ENCODE assay signal across 8 mouse cellular contexts in genomic region chr4:117550140-117550851, GRCm38 (mm10). TPM values are rescaled to one million over a fixed set of nuclear protein-coding genes. Genes with fewer than 3 reads are reported as not detected.
DNase-seq lines count a peak whose midpoint lies in the region; ATAC-seq lines count a peak whose summit lies in the region.

Eri3 (plus strand) TSS chr4:117550365.

- peak within 1 kb of the TSS; percentile 96 for H3K4me3 ChIP-seq in hindbrain, embryonic 12.5 days

- H3K4me1 ChIP-seq in hindbrain, embryonic 12.5 days, result peaks cover 18% of the 10 kb centered on the region

- H3K27me3 ChIP-seq in hindbrain, embryonic 12.5 days, result no peaks in the 10 kb centered on the region

- H3K9me3 ChIP-seq in hindbrain, embryonic 12.5 days (replicated peaks), result no peaks in the 10 kb centered on the region

- peak; percentile 99 for ATAC-seq in hindbrain, embryonic 12.5 days (ENCODE audit: low FRiP score)

- peak within 1 kb of the TSS; percentile 85 for H3K9ac ChIP-seq in hindbrain, embryonic 12.5 days

- H3K36me3 ChIP-seq in hindbrain, embryonic 12.5 days, result 0 out of 2 replicates have a peak, but pooled peaks cover 2% of the 10 kb centered on the region

- WGBS in hindbrain, embryonic 12.5 days, result under 1% methylated on average over 44 of the region's 53 CpGs

- H3K4me2 ChIP-seq in hindbrain, embryonic 12.5 days (replicated peaks), result peak within 1 kb of the TSS; percentile 87

- H3K27ac ChIP-seq in hindbrain, embryonic 12.5 days, result peak within 1 kb of the TSS; percentile 81

- DNase-seq in NIH3T3 (ENCODE audit: low read depth), result peak; percentile 100
- peak; percentile 98 to 99 for DNase-seq in cerebellum, postnatal 10 days
- DNase-seq in frontal cortex, postnatal 10 days (ENCODE audit: low spot score in 2 of 2), result peak; percentile 97 to 99
- peak; percentile 98 to 99 for DNase-seq in layer of hippocampus, postnatal 14 days (ENCODE audit: low spot score in 2 of 2)
- DNase-seq in lung, postnatal 14 days, result peak; percentile 97
- peak; percentile 94 for DNase-seq in retina, adult 2 months (ENCODE audit: low read depth, low spot score)
- DNase-seq in thymus, postnatal 36 days, result peak; percentile 95 to 97

RNA-seq across cellular contexts. Expression of gene Eri3, which starts in this region (rescaled TPM):
- 177 and 178 TPM in 2 replicates for polyA plus RNA-seq in hindbrain, embryonic 12.5 days (2016; fragmentation: Nextera tagmentation; extraction: Ambion mirVana)
- 100 to 1,000 TPM; 217 to 218 TPM for total RNA-seq in layer of hippocampus, postnatal 14 days (2021)

Comparison
In these comparisons a context has a peak if more than half of its experiments do, and no peak if none do; other contexts are left out.
1. Peak in every context shown above with its lines: DNase-seq, ATAC-seq, H3K4me3 ChIP-seq and H3K27ac ChIP-seq.